Mouse (Mus musculus): ENCODE measurements around the gene Vmn2r55. TPM values are rescaled to one million over a fixed set of nuclear protein-coding genes. Genes with fewer than 3 reads are reported as not detected.

Vmn2r55 gene
- polyA plus RNA-seq (2014; fragmentation: Illumina TruSeq; extraction: RNeasy Lipid Tissue Mini Kit (QIAGEN cat#74804); ENCODE audit: insufficient read depth, low read depth, low replicate concordance) = not detected

DNA sequence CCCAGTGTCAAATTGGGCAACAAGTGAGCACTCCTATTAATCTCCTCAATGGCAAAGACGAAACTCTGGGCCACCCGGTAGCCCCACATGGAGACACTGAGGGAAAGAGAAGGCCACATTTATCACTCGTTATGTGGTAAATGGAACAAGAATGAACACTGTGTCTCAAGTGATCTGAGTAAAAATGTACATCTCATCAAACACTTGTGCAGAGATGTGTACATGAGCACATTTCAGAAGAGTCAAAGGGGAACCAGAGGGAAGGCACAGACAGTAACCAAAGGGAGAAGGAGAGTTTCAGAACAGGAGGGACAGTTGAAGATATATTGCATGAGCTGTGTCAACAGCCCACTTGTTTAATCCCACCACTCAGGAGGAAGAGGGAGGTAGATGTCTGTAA is at the start of gene Vmn2r55:
Gene Vmn2r55 (minus strand): TSS at position 101 of the 400 bp plus-strand sequence.

DNA sequence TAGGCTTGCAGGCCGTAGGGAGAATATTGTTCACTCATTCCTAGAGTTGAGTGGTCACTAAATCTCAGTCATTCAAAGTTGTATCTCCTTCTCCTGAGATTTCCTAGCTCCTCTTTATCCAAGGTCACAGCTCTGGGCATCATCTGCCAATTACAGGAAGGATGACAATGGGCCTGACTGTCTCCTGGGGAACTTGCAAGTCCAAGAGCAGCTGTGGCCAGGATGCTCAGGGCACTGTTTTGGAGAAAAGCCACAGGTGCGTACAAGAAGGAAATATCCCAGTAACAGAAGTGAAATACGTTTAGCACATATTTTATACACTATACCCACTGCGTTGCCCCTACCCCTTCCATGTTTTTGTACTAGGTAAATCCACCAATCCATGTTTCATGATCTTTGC is 44.6 kb downstream of the Vmn2r55 start, which contains the start of gene Vmn2r54:
Gene Vmn2r54 (minus strand): TSS at position 101 of the 400 bp plus-strand sequence.

DNA sequence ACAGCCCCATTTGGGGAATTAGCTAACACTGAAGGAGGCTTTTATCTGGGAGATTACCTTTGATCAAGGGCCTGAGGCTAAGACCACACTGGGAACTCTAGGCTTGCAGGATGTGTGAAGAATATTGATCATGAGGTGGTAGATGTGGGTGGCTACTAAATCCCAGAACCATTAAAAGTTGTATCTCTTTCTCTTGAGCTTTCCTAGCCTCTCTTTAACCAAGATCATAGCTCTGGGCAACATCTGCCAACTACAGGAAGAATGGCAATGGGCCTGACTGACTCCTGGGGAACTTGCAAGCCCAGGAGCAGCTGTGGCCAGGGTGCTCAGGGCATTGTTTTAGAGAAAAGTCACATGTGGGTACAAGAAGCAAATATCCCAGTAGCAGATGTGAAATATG is 76.1 kb downstream of the Vmn2r55 start, which contains the start of gene Vmn2r53:
Gene Vmn2r53 (minus strand): TSS at position 101 of the 400 bp plus-strand sequence.

Other genes starting within 250 kb of the Vmn2r55 start
- gene Zfp606, start 206.7 kb downstream of the Vmn2r55 start, polyA plus RNA-seq (2014; fragmentation: Illumina TruSeq; extraction: RNeasy Lipid Tissue Mini Kit (QIAGEN cat#74804); ENCODE audit: insufficient read depth, low read depth, low replicate concordance) = 4.3 TPM
- gene 2900092C05Rik, start 172.5 kb downstream of the Vmn2r55 start, polyA plus RNA-seq (2014; fragmentation: Illumina TruSeq; extraction: RNeasy Lipid Tissue Mini Kit (QIAGEN cat#74804); ENCODE audit: insufficient read depth, low read depth, low replicate concordance) = not detected
- not detected for gene Vmn2r53, start 76.2 kb downstream of the Vmn2r55 start, polyA plus RNA-seq (2014; fragmentation: Illumina TruSeq; extraction: RNeasy Lipid Tissue Mini Kit (QIAGEN cat#74804); ENCODE audit: insufficient read depth, low read depth, low replicate concordance)
- not detected for gene Vmn2r54, start 44.7 kb downstream of the Vmn2r55 start, polyA plus RNA-seq (2014; fragmentation: Illumina TruSeq; extraction: RNeasy Lipid Tissue Mini Kit (QIAGEN cat#74804); ENCODE audit: insufficient read depth, low read depth, low replicate concordance)
- not detected for gene Vmn2r56, start 50.0 kb upstream of the Vmn2r55 start, polyA plus RNA-seq (2014; fragmentation: Illumina TruSeq; extraction: RNeasy Lipid Tissue Mini Kit (QIAGEN cat#74804); ENCODE audit: insufficient read depth, low read depth, low replicate concordance)
- gene Zscan18, start 118.6 kb upstream of the Vmn2r55 start, polyA plus RNA-seq (2014; fragmentation: Illumina TruSeq; extraction: RNeasy Lipid Tissue Mini Kit (QIAGEN cat#74804); ENCODE audit: insufficient read depth, low read depth, low replicate concordance) = 0.95 TPM
- gene Zfp329, start 133.9 kb upstream of the Vmn2r55 start, polyA plus RNA-seq (2014; fragmentation: Illumina TruSeq; extraction: RNeasy Lipid Tissue Mini Kit (QIAGEN cat#74804); ENCODE audit: insufficient read depth, low read depth, low replicate concordance) = 3.1 TPM
- 15.9 TPM for gene Zfp110, start 149.8 kb upstream of the Vmn2r55 start, polyA plus RNA-seq (2014; fragmentation: Illumina TruSeq; extraction: RNeasy Lipid Tissue Mini Kit (QIAGEN cat#74804); ENCODE audit: insufficient read depth, low read depth, low replicate concordance)
- gene Zfp128, start 196.2 kb upstream of the Vmn2r55 start, polyA plus RNA-seq (2014; fragmentation: Illumina TruSeq; extraction: RNeasy Lipid Tissue Mini Kit (QIAGEN cat#74804); ENCODE audit: insufficient read depth, low read depth, low replicate concordance) = 1.5 TPM
- gene Zscan22, start 212.8 kb upstream of the Vmn2r55 start, polyA plus RNA-seq (2014; fragmentation: Illumina TruSeq; extraction: RNeasy Lipid Tissue Mini Kit (QIAGEN cat#74804); ENCODE audit: insufficient read depth, low read depth, low replicate concordance) = 4.5 TPM
- gene Rps5, start 237.3 kb upstream of the Vmn2r55 start, polyA plus RNA-seq (2014; fragmentation: Illumina TruSeq; extraction: RNeasy Lipid Tissue Mini Kit (QIAGEN cat#74804); ENCODE audit: insufficient read depth, low read depth, low replicate concordance) = 1,656 TPM
- gene Rnf225, start 242.4 kb upstream of the Vmn2r55 start, polyA plus RNA-seq (2014; fragmentation: Illumina TruSeq; extraction: RNeasy Lipid Tissue Mini Kit (QIAGEN cat#74804); ENCODE audit: insufficient read depth, low read depth, low replicate concordance) = 0.42 TPM

All from lung, adult 10 weeks (tissue).